Mouse (Mus musculus) midbrain, embryonic 11.5 days (tissue): Measurements from ENCODE around the gene Faf2. TPM values are rescaled to one million over a fixed set of nuclear protein-coding genes. Genes with fewer than 3 reads are reported as not detected.

Experiments used
- ATAC-seq: fragments of 200-750 bp; cut with Nextera tagmentation; 2 replicates; pipeline ENCODE4 v1.8.0; 2017; ENCODE audit warnings: moderate TSS enrichment, moderate library complexity; ENCODE audit not compliant: low FRiP score
- DNase-seq: peaks from one replicate; pipeline ENCODE4 v3.0.0; 2015; ENCODE audit warnings: low spot score; ENCODE audit errors: missing footprints
- H3K27ac ChIP-seq: fragments of 300-500 bp; sonication (generic); 2 replicates; pipeline ENCODE4 v1.5.1; 2014; ENCODE audit warnings: low read depth, low read length
- H3K27me3 ChIP-seq: fragments of 300-500 bp; sonication (generic); 2 replicates; pipeline ENCODE4 v1.6.1; 2014; ENCODE audit warnings: mild to moderate bottlenecking, low read length, moderate library complexity, mixed read lengths; ENCODE audit not compliant: control insufficient read depth, insufficient read depth
- H3K36me3 ChIP-seq: fragments of 300-500 bp; sonication (generic); 2 replicates; pipeline ENCODE4 v1.6.1; 2014; ENCODE audit warnings: mild to moderate bottlenecking, low read length, moderate library complexity, mixed read lengths; ENCODE audit not compliant: control insufficient read depth, insufficient read depth
- H3K4me1 ChIP-seq: fragments of 300-500 bp; sonication (generic); 2 replicates; pipeline ENCODE4 v1.6.1; 2014; ENCODE audit warnings: low read length; ENCODE audit not compliant: control insufficient read depth, insufficient read depth
- H3K4me2 ChIP-seq: fragments of 300-500 bp; sonication (generic); 2 replicates; pipeline ENCODE4 v1.6.1; 2014; ENCODE audit warnings: mild to moderate bottlenecking, moderate library complexity
- H3K4me3 ChIP-seq: fragments of 300-500 bp; sonication (generic); 2 replicates; pipeline ENCODE4 v1.5.1; 2014; ENCODE audit warnings: low read depth, low read length
- H3K9ac ChIP-seq: fragments of 300-500 bp; sonication (generic); 2 replicates; pipeline ENCODE4 v1.6.1; 2014; ENCODE audit warnings: low read length
- H3K9me3 ChIP-seq: fragments of 300-500 bp; sonication (generic); 2 replicates; pipeline ENCODE4 v1.6.1; 2016; ENCODE audit warnings: low read length; ENCODE audit not compliant: control insufficient read depth
- WGBS: fragments of 180-500 bp; shearing (Covaris S2); extraction: QIAGEN DNeasy Blood & Tissue Kit; methylation state at CpG from one replicate; pipeline ENCODE4 v1.1.7; 2014; 5-methylcytosine and 5-hydroxymethylcytosine counted together
- polyA plus RNA-seq: library from polyadenylated mRNA; unstranded; fragments of >200 nt; fragmentation: Nextera tagmentation; extraction: Ambion mirVana; gene quantifications from 2 replicates; pipeline ENCODE4 v1.2.1, GENCODE M21; 2014

The Faf2 gene
- polyA plus RNA-seq, 1 experiment from 2014 or later: 86.9 TPM

GRCm38 (mm10) chr13:54602639-54603111 lies 18.9 kb upstream of the Faf2 start:
- H3K9ac ChIP-seq: no peak overlapping the region
- H3K36me3 ChIP-seq: no peaks in the 10 kb centered on the region
- no peak overlapping the region for H3K4me3 ChIP-seq
- H3K27me3 ChIP-seq: no peaks in the 10 kb centered on the region
- WGBS: 61% methylated on average over 3 of the region's 3 CpGs
- H3K4me1 ChIP-seq: no peaks in the 10 kb centered on the region
- H3K27ac ChIP-seq: no peak overlapping the region
- DNase-seq: no peak
- ATAC-seq: no peak
- no peak overlapping the region for H3K4me2 ChIP-seq
- H3K9me3 ChIP-seq: no peaks in the 10 kb centered on the region

- no peak for DNase-seq
- no peak overlapping the region for H3K27ac ChIP-seq
- H3K4me3 ChIP-seq: no peak overlapping the region
- H3K4me1 ChIP-seq: peaks cover under 1% of the 10 kb centered on the region; the same call in 1 of the 2 replicates
- no peak overlapping the region for H3K4me2 ChIP-seq
- H3K36me3 ChIP-seq: no peaks in the 10 kb centered on the region
- no peak overlapping the region for H3K9ac ChIP-seq
- H3K27me3 ChIP-seq: no peaks in the 10 kb centered on the region; the same call in 1 of the 2 replicates
- ATAC-seq: no peak
- H3K9me3 ChIP-seq: no peaks in the 10 kb centered on the region
Observed at GRCm38 (mm10) chr13:54603501-54603900, 18.1 kb upstream of the Faf2 start.

- 36% methylated on average over 4 of the region's 4 CpGs for WGBS
- H3K27ac ChIP-seq: no peak overlapping the region
- peaks cover 7% of the 10 kb centered on the region; the same call in 1 of the 2 replicates for H3K4me1 ChIP-seq
- ATAC-seq: no peak
- no peaks in the 10 kb centered on the region for H3K36me3 ChIP-seq
- H3K4me2 ChIP-seq: no peak overlapping the region
- H3K9ac ChIP-seq: no peak overlapping the region
- H3K9me3 ChIP-seq: no peaks in the 10 kb centered on the region
- DNase-seq: no peak
- H3K27me3 ChIP-seq: no peaks in the 10 kb centered on the region; the same call in 1 of the 2 replicates
- no peak overlapping the region for H3K4me3 ChIP-seq
Observed at GRCm38 (mm10) chr13:54604221-54604620, 17.4 kb upstream of the Faf2 start.

GRCm38 (mm10) chr13:54605426-54605825 lies 16.2 kb upstream of the Faf2 start:
- H3K4me1 ChIP-seq: peaks cover 8% of the 10 kb centered on the region; the same call in 1 of the 2 replicates
- no peaks in the 10 kb centered on the region for H3K36me3 ChIP-seq
- no peak for ATAC-seq
- H3K4me3 ChIP-seq: no peak overlapping the region
- no peak overlapping the region for H3K4me2 ChIP-seq
- DNase-seq: no peak
- 82% methylated on average over 5 of the region's 5 CpGs for WGBS
- no peak overlapping the region for H3K27ac ChIP-seq
- H3K27me3 ChIP-seq: peaks cover 3% of the 10 kb centered on the region; the same call in 1 of the 2 replicates
- H3K9ac ChIP-seq: no peak overlapping the region
- no peaks in the 10 kb centered on the region for H3K9me3 ChIP-seq

GRCm38 (mm10) chr13:54607204-54607603 lies 14.4 kb upstream of the Faf2 start:
- 79% methylated on average over 5 of the region's 5 CpGs for WGBS
- DNase-seq (no peak), ATAC-seq (no peak)
- Histone ChIP-seq H3K9ac (no peak overlapping the region), H3K4me3 (no peak overlapping the region), H3K9me3 (no peaks in the 10 kb centered on the region), H3K27ac (no peak overlapping the region), H3K4me2 (no peak overlapping the region), H3K36me3 (no peaks in the 10 kb centered on the region), H3K4me1 (peaks cover 14% of the 10 kb centered on the region; the same call in 1 of the 2 replicates), H3K27me3 (peaks cover 8% of the 10 kb centered on the region)

GRCm38 (mm10) chr13:54608002-54608401 lies 13.6 kb upstream of the Faf2 start:
- no peak for ATAC-seq
- Histone ChIP-seq H3K9ac (no peak overlapping the region), H3K9me3 (no peaks in the 10 kb centered on the region), H3K36me3 (no peaks in the 10 kb centered on the region), H3K4me3 (no peak overlapping the region), H3K4me1 (peaks cover 14% of the 10 kb centered on the region; the same call in 1 of the 2 replicates), H3K4me2 (no peak overlapping the region), H3K27ac (no peak overlapping the region), H3K27me3 (peaks cover 8% of the 10 kb centered on the region)
- 68% methylated on average over 3 of the region's 3 CpGs for WGBS
- no peak for DNase-seq

GRCm38 (mm10) chr13:54608666-54609065 lies 12.9 kb upstream of the Faf2 start:
- no peaks in the 10 kb centered on the region for H3K9me3 ChIP-seq
- WGBS: 7% methylated on average over 8 of the region's 8 CpGs
- no peaks in the 10 kb centered on the region for H3K36me3 ChIP-seq
- H3K4me1 ChIP-seq: peaks cover 14% of the 10 kb centered on the region; the same call in 1 of the 2 replicates
- no peak for DNase-seq
- no peak overlapping the region for H3K4me2 ChIP-seq
- no peak overlapping the region for H3K9ac ChIP-seq
- H3K27ac ChIP-seq: no peak overlapping the region
- peaks cover 8% of the 10 kb centered on the region for H3K27me3 ChIP-seq
- no peak overlapping the region for H3K4me3 ChIP-seq
- no peak for ATAC-seq

GRCm38 (mm10) chr13:54609301-54609700 lies 12.3 kb upstream of the Faf2 start:
- Histone ChIP-seq H3K9ac (no peak overlapping the region), H3K9me3 (no peaks in the 10 kb centered on the region), H3K4me2 (no peak overlapping the region), H3K36me3 (no peaks in the 10 kb centered on the region), H3K4me1 (peaks cover 14% of the 10 kb centered on the region; the same call in 1 of the 2 replicates), H3K27ac (no peak overlapping the region), H3K27me3 (peaks cover 8% of the 10 kb centered on the region), H3K4me3 (no peak overlapping the region)
- ATAC-seq: no peak
- WGBS: 0% methylated on average over 1 of the region's 1 CpGs
- no peak for DNase-seq

- peak; percentile 90 for DNase-seq
- Histone ChIP-seq H3K36me3 (no peaks in the 10 kb centered on the region), H3K9ac (peak overlapping the region; percentile 70), H3K27ac (no peak overlapping the region), H3K4me3 (peak overlapping the region; percentile 62), H3K9me3 (no peaks in the 10 kb centered on the region), H3K4me1 (peaks cover 14% of the 10 kb centered on the region; the same call in 1 of the 2 replicates), H3K27me3 (peaks cover 8% of the 10 kb centered on the region), H3K4me2 (peak overlapping the region; percentile 98)
- 6% methylated on average over 13 of the region's 13 CpGs for WGBS
- ATAC-seq: peak; percentile 31; the same call in 1 of the 2 replicates
Observed at GRCm38 (mm10) chr13:54610613-54610971, 11.0 kb upstream of the Faf2 start.
